Mouse (Mus musculus) midbrain, embryonic 13.5 days (tissue): ENCODE measurements around the gene Hmgcl. TPM values are rescaled to one million over a fixed set of nuclear protein-coding genes. Genes with fewer than 3 reads are reported as not detected.

Experiments used
- ATAC-seq: fragments of 200-750 bp; cut with Nextera tagmentation; 2 replicates; pipeline ENCODE4 v1.8.0; 2017; ENCODE audit warnings: mild to moderate bottlenecking, moderate TSS enrichment, moderate library complexity
- H3K27ac ChIP-seq: fragments of 300-500 bp; sonication (generic); 2 replicates; pipeline ENCODE4 v1.5.1; 2015; ENCODE audit warnings: inconsistent platforms, mild to moderate bottlenecking, moderate library complexity
- H3K27me3 ChIP-seq: fragments of 300-500 bp; sonication (generic); 2 replicates; pipeline ENCODE4 v1.6.1; 2015; ENCODE audit warnings: mild to moderate bottlenecking, inconsistent platforms
- H3K36me3 ChIP-seq: fragments of 300-500 bp; sonication (generic); 2 replicates; pipeline ENCODE4 v1.6.1; 2015; ENCODE audit warnings: mild to moderate bottlenecking, inconsistent platforms
- H3K4me1 ChIP-seq: fragments of 300-500 bp; sonication (generic); replicated peaks from 2 replicates; pipeline ENCODE4 v1.6.1; 2015; ENCODE audit warnings: inconsistent platforms
- H3K4me2 ChIP-seq: fragments of 300-500 bp; sonication (generic); replicated peaks from 2 replicates; pipeline ENCODE4 v1.6.1; 2015; ENCODE audit warnings: moderate library complexity, mild to moderate bottlenecking, inconsistent platforms
- H3K4me3 ChIP-seq: fragments of 300-500 bp; sonication (generic); replicated peaks from 2 replicates; pipeline ENCODE4 v1.5.1; 2015; ENCODE audit warnings: mild to moderate bottlenecking, inconsistent platforms
- H3K9ac ChIP-seq: fragments of 300-500 bp; sonication (generic); replicated peaks from 2 replicates; pipeline ENCODE4 v1.6.1; 2015; ENCODE audit warnings: mild to moderate bottlenecking, inconsistent platforms
- H3K9me3 ChIP-seq: fragments of 300-500 bp; sonication (generic); 2 replicates; pipeline ENCODE4 v1.6.1; 2016; ENCODE audit warnings: mild to moderate bottlenecking, inconsistent platforms
- WGBS: fragments of 180-500 bp; shearing (Covaris S2); methylation state at CpG from one replicate; pipeline ENCODE4 v1.1.7; 2015; 5-methylcytosine and 5-hydroxymethylcytosine counted together
- polyA plus RNA-seq: library from polyadenylated mRNA; unstranded; fragments of >200 nt; fragmentation: Nextera tagmentation; extraction: Ambion mirVana; gene quantifications from 2 replicates; pipeline ENCODE4 v1.2.1, GENCODE M21; 2015

The Hmgcl gene
- polyA plus RNA-seq, 1 experiment from 2014 or later, result 51.0 TPM

GRCm38 (mm10) chr4:135963457-135964193 is 17.4 kb downstream of the Hmgcl start, which contains the start of gene Gale:
Gale (plus strand) TSS chr4:135963727.
- peak within 1 kb of the TSS; percentile 93 for H3K4me2 ChIP-seq
- WGBS, result under 1% methylated on average over 53 of the region's 56 CpGs
- peak within 1 kb of the TSS; percentile 89 for H3K27ac ChIP-seq
- ATAC-seq, result peak; percentile 94
- peak within 1 kb of the TSS; percentile 86 for H3K9ac ChIP-seq
- peaks cover 61% of the 10 kb centered on the region for H3K36me3 ChIP-seq
- H3K27me3 ChIP-seq, result peaks cover 5% of the 10 kb centered on the region; the same call in 1 of the 2 replicates
- no peaks in the 10 kb centered on the region for H3K9me3 ChIP-seq
- peaks cover 20% of the 10 kb centered on the region for H3K4me1 ChIP-seq
- peak within 1 kb of the TSS; percentile 78 for H3K4me3 ChIP-seq

- H3K36me3 ChIP-seq, result peaks cover 61% of the 10 kb centered on the region
- H3K4me3 ChIP-seq, result peak overlapping the region; percentile 78
- H3K27ac ChIP-seq, result no peak overlapping the region
Observed at GRCm38 (mm10) chr4:135964426-135964825, 18.2 kb downstream of the Hmgcl start.

GRCm38 (mm10) chr4:135965113-135965512 is 18.9 kb downstream of the Hmgcl start:
- ATAC-seq, result no peak
- no peak overlapping the region for H3K27ac ChIP-seq
- H3K36me3 ChIP-seq, result peaks cover 61% of the 10 kb centered on the region
- 0 out of 2 replicates have a peak overlapping the region, but pooled peaks have one; percentile 8 for H3K4me2 ChIP-seq
- peaks cover 20% of the 10 kb centered on the region for H3K4me1 ChIP-seq
- H3K9ac ChIP-seq, result no peak overlapping the region
- H3K27me3 ChIP-seq, result peaks cover 5% of the 10 kb centered on the region; the same call in 1 of the 2 replicates
- no peaks in the 10 kb centered on the region for H3K9me3 ChIP-seq
- 87% methylated on average over 9 of the region's 9 CpGs for WGBS
- peak overlapping the region; percentile 78 for H3K4me3 ChIP-seq

More at GRCm38 (mm10) chr4:135964426-135964825, 18.2 kb downstream of the Hmgcl start:
- peak overlapping the region; percentile 93 for H3K4me2 ChIP-seq
- 0 out of 2 replicates have a peak, but pooled peaks have one; percentile 0 for ATAC-seq
- H3K4me1 ChIP-seq, result peaks cover 20% of the 10 kb centered on the region
- H3K9ac ChIP-seq, result peak overlapping the region; percentile 86
- H3K27me3 ChIP-seq, result peaks cover 5% of the 10 kb centered on the region; the same call in 1 of the 2 replicates
- 7% methylated on average over 12 of the region's 12 CpGs for WGBS
- H3K9me3 ChIP-seq, result no peaks in the 10 kb centered on the region

- H3K36me3 ChIP-seq, result peaks cover 65% of the 10 kb centered on the region
- no peaks in the 10 kb centered on the region for H3K9me3 ChIP-seq
- H3K4me1 ChIP-seq, result peaks cover 28% of the 10 kb centered on the region
Observed at GRCm38 (mm10) chr4:135966283-135966682, 20.0 kb downstream of the Hmgcl start.

GRCm38 (mm10) chr4:135967086-135967760 is 21.0 kb downstream of the Hmgcl start:
- WGBS, result 91% methylated on average over 18 of the region's 18 CpGs
- no peak overlapping the region for H3K4me3 ChIP-seq
- no peak overlapping the region for H3K27ac ChIP-seq
- no peak for ATAC-seq
- peaks cover 56% of the 10 kb centered on the region for H3K36me3 ChIP-seq
- no peak overlapping the region for H3K9ac ChIP-seq
- no peak overlapping the region for H3K4me2 ChIP-seq
- peaks cover 35% of the 10 kb centered on the region for H3K4me1 ChIP-seq
- H3K27me3 ChIP-seq, result peaks cover 5% of the 10 kb centered on the region; the same call in 1 of the 2 replicates
- H3K9me3 ChIP-seq, result no peaks in the 10 kb centered on the region

More at GRCm38 (mm10) chr4:135966283-135966682, 20.0 kb downstream of the Hmgcl start:
- Histone ChIP-seq H3K4me2 (no peak overlapping the region), H3K27ac (no peak overlapping the region), H3K4me3 (no peak overlapping the region), H3K27me3 (peaks cover 5% of the 10 kb centered on the region; the same call in 1 of the 2 replicates), H3K9ac (peak overlapping the region; percentile 41; the same call in 1 of the 2 replicates)
- 91% methylated on average over 16 of the region's 16 CpGs for WGBS
- no peak for ATAC-seq

- no peak overlapping the region for H3K4me3 ChIP-seq
- peaks cover 5% of the 10 kb centered on the region; the same call in 1 of the 2 replicates for H3K27me3 ChIP-seq
- H3K4me2 ChIP-seq, result no peak overlapping the region
- H3K27ac ChIP-seq, result no peak overlapping the region
- no peak overlapping the region for H3K9ac ChIP-seq
- ATAC-seq, result no peak
- H3K4me1 ChIP-seq, result peaks cover 33% of the 10 kb centered on the region
- 80% methylated on average over 19 of the region's 19 CpGs for WGBS
- peaks cover 55% of the 10 kb centered on the region for H3K36me3 ChIP-seq
- no peaks in the 10 kb centered on the region for H3K9me3 ChIP-seq
Observed at GRCm38 (mm10) chr4:135968271-135968869, 22.1 kb downstream of the Hmgcl start.

GRCm38 (mm10) chr4:135969070-135969750 is 23.0 kb downstream of the Hmgcl start:
- Histone ChIP-seq H3K36me3 (peaks cover 57% of the 10 kb centered on the region), H3K4me2 (no peak overlapping the region), H3K9me3 (no peaks in the 10 kb centered on the region), H3K27me3 (peaks cover 5% of the 10 kb centered on the region; the same call in 1 of the 2 replicates), H3K27ac (no peak overlapping the region), H3K9ac (no peak overlapping the region), H3K4me1 (peaks cover 30% of the 10 kb centered on the region), H3K4me3 (no peak overlapping the region)
- 88% methylated on average over 13 of the region's 13 CpGs for WGBS
- ATAC-seq, result no peak

GRCm38 (mm10) chr4:135970585-135970984 is 24.3 kb downstream of the Hmgcl start:
- 91% methylated on average over 11 of the region's 11 CpGs for WGBS
- Histone ChIP-seq H3K36me3 (peaks cover 65% of the 10 kb centered on the region), H3K4me2 (peak overlapping the region; percentile 98; the same call in 1 of the 2 replicates), H3K27me3 (no peaks in the 10 kb centered on the region), H3K9me3 (no peaks in the 10 kb centered on the region), H3K4me3 (peak overlapping the region; percentile 100; the same call in 1 of the 2 replicates), H3K27ac (no peak overlapping the region), H3K4me1 (peaks cover 20% of the 10 kb centered on the region), H3K9ac (peak overlapping the region; percentile 20; the same call in 1 of the 2 replicates)
- no peak for ATAC-seq

- H3K27me3 ChIP-seq, result no peaks in the 10 kb centered on the region
- peaks cover 20% of the 10 kb centered on the region for H3K4me1 ChIP-seq
- H3K4me2 ChIP-seq, result peak overlapping the region; percentile 98
- H3K9me3 ChIP-seq, result no peaks in the 10 kb centered on the region
- H3K27ac ChIP-seq, result peak overlapping the region; percentile 74
- H3K36me3 ChIP-seq, result peaks cover 67% of the 10 kb centered on the region
- peak overlapping the region; percentile 96 for H3K9ac ChIP-seq
- under 1% methylated on average over 35 of the region's 35 CpGs for WGBS
- peak overlapping the region; percentile 100 for H3K4me3 ChIP-seq
- ATAC-seq, result peak; percentile 74
Observed at GRCm38 (mm10) chr4:135971805-135972555, 25.7 kb downstream of the Hmgcl start.

- under 1% methylated on average over 18 of the region's 19 CpGs for WGBS
- peak; percentile 88 for ATAC-seq
- Histone ChIP-seq H3K9me3 (no peaks in the 10 kb centered on the region), H3K36me3 (peaks cover 65% of the 10 kb centered on the region), H3K4me2 (peak within 1 kb of the TSS; percentile 98), H3K4me3 (peak within 1 kb of the TSS; percentile 100), H3K4me1 (peaks cover 20% of the 10 kb centered on the region), H3K27me3 (no peaks in the 10 kb centered on the region), H3K9ac (peak within 1 kb of the TSS; percentile 96), H3K27ac (peak within 1 kb of the TSS; percentile 74)
Observed at GRCm38 (mm10) chr4:135972556-135972906, 26.3 kb downstream of the Hmgcl start, which contains the start of gene Lypla2. Lypla2 (minus strand) TSS chr4:135972626.
